Mouse (Mus musculus): Measurements from ENCODE around the gene BC061237. TPM values are rescaled to one million over a fixed set of nuclear protein-coding genes. Genes with fewer than 3 reads are reported as not detected.

BC061237 gene
- not detected in 2 replicates for polyA plus RNA-seq (2015; fragmentation: Nextera tagmentation; extraction: Ambion mirVana)

DNA sequence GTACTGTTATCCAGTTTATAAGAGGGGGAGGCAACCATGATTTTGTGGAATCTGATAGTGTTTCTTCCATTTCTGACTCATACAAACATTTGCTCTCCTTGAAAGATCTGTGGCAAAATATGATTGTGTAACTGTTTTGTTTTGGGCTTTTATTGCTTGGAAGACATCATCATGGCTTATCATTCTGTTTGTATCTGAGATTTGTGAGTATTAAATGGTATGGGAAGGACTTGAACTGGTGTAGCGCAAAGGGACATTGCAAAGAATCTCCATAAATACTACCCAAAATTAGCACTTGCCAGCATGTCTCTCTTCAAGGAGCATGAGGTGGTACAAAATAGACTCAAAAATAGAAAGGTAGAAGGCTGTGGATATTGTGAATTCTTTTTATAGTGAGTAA is at the start of gene BC061237:
TSS of gene BC061237 (plus strand) at position 301 of the 400 bp plus-strand sequence.

DNA sequence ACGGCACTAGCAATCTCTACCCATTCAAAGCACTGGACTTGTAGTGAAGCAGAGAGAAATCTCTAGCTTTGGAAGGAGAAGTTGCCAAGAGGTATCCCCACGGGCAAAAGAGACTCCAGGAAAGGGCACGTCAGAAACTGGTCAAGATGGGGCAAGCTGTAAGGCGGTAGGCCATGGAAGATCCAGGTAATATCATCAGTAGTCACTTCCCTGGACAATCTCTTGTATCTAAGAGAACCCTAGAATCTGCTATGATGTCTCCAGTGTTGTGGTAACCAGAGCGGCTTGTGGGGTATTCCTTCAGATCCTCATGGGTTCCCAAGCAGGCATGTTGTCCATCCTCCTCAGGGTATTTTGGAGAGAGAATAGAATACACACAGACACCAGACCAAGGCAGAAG is 25.7 kb downstream of the BC061237 start, which contains the start of gene Gm17093:
TSS of gene Gm17093 (plus strand) at position 301 of the 400 bp plus-strand sequence.

Other genes with a start within 250 kb of the BC061237 start
- gene Gm8220, start 206.9 kb upstream of the BC061237 start, polyA plus RNA-seq (2015; fragmentation: Nextera tagmentation; extraction: Ambion mirVana): not detected in 2 replicates
- not detected in 2 replicates for gene Gm5930, start 153.9 kb upstream of the BC061237 start, polyA plus RNA-seq (2015; fragmentation: Nextera tagmentation; extraction: Ambion mirVana)
- not detected in 2 replicates for gene Gm8229, start 127.1 kb upstream of the BC061237 start, polyA plus RNA-seq (2015; fragmentation: Nextera tagmentation; extraction: Ambion mirVana)
- not detected in 2 replicates for gene Gm3371, start 81.8 kb upstream of the BC061237 start, polyA plus RNA-seq (2015; fragmentation: Nextera tagmentation; extraction: Ambion mirVana)
- not detected in 2 replicates for gene Gm8232, start 58.8 kb upstream of the BC061237 start, polyA plus RNA-seq (2015; fragmentation: Nextera tagmentation; extraction: Ambion mirVana)
- gene Gm17093, start 25.8 kb downstream of the BC061237 start, polyA plus RNA-seq (2015; fragmentation: Nextera tagmentation; extraction: Ambion mirVana): not detected in 2 replicates
- not detected in 2 replicates for gene Gm8247, start 90.7 kb downstream of the BC061237 start, polyA plus RNA-seq (2015; fragmentation: Nextera tagmentation; extraction: Ambion mirVana)
- not detected in 2 replicates for gene Gm5624, start 135.5 kb downstream of the BC061237 start, polyA plus RNA-seq (2015; fragmentation: Nextera tagmentation; extraction: Ambion mirVana)
- not detected in 2 replicates for gene Gm8257, start 214.0 kb downstream of the BC061237 start, polyA plus RNA-seq (2015; fragmentation: Nextera tagmentation; extraction: Ambion mirVana)

All from urinary bladder, postnatal 0 days (tissue).